Mouse (Mus musculus) liver, postnatal 0 days (tissue): Measurements from ENCODE around the gene Cdc42ep2.

Source experiments
- CTCF ChIP-seq: sonication (generic); IDR thresholded peaks from 2 replicates; pipeline ENCODE4 v1.5.1; 2016; ENCODE audit warnings: antibody characterized with exemption, low read depth
- EP300 ChIP-seq: IDR thresholded peaks from 2 replicates; pipeline ENCODE4 v1.6.1; 2016; ENCODE audit warnings: antibody characterized with exemption, low read depth, mild to moderate bottlenecking

DNA sequence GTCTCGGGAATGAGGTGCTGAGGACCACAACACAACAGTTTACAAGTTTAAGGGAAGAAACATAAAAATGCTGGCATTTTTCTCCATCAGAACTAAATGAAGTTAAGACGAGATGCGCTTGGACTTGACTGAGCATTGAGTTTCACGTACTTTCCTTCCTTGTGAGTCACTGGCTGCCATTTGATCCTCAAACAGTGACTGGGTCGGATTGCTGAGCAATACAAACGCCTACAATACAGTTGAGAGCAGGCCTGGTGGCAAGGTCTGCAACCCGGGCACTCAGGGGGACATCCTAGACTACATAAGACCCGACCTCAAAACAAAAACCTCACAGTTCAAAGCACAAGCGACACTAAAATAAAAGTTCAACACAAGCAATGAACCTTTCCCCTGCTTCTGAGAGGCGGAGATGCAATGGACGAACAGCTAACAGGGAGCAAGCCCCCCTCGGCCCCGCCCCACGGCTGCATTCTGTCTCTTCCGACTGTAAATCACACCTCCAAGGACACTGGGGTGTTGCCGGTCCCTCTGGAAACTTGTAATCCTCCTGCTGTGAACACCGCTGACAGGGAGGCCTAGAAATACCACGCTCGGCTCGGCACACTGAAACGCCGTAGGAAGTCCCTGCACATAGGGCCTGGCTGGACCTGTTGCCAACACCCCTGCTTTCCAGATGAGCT, 29.6 kb upstream of the Cdc42ep2 start:
- TF ChIP-seq EP300, result no peak
- no peak for TF ChIP-seq CTCF
